In the genomic region with DNA sequence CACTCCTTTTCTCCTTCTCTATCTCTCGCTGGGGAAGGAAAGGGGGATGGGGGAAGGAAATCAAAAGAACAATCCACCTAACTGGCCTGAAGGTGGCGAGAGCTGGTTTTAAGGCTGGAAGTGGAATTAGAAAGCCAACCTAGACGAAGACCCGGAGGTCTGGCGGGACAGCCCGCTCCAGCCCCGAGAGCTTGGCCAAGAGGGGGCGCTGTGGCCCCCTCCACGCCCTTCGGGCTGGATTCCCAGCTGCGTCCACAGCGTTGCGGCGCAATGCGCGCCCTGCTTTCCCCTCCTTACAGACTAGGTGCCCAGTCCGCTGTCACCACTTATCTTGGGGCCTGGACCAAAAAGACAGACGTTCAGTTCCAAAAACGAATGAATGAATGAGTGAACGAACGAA, we compare ENCODE assay signal across 9 mouse cellular contexts. TPM values are rescaled to one million over a fixed set of nuclear protein-coding genes. Genes with fewer than 3 reads are reported as not detected.
DNase-seq lines count a peak whose midpoint lies in the region; ATAC-seq and TF ChIP-seq lines count a peak whose summit lies in the region.
"Had no signal": no experiment of that assay in that cellular context is flagged by ENCODE, and none has a peak within 500 bp of the region (broad histone marks: within the 10 kb centered on the region; RNA-seq: fewer than 3 reads in every experiment).

No protein-coding gene starts in this region.

- H3K9ac ChIP-seq in heart, embryonic 15.5 days = no peak overlapping the region

- no peaks in the 10 kb centered on the region for H3K9me3 ChIP-seq in heart, embryonic 15.5 days (replicated peaks)

- no peak overlapping the region for H3K27ac ChIP-seq in heart, embryonic 15.5 days
- H3K27ac ChIP-seq in left cerebral cortex, adult 2 months = peak overlapping the region; percentile 90; the same call in 1 of the 2 replicates

- H3K27me3 ChIP-seq in heart, embryonic 15.5 days = peaks cover 91% of the 10 kb centered on the region

- intact Hi-C loops in left cerebral cortex, adult 2 months (cut with DNase I) = loop anchor here (2.0 to 5.0 kb wide), 4 partner anchors 39 to 129 kb away; no protein-coding TSS in a partner anchor

- peak; percentile 75 for TF ChIP-seq CTCF in left cerebral cortex, adult 2 months (IDR thresholded peaks at IDR 0.05)

- peak; percentile 5 for DNase-seq in gastrocnemius, adult 18-20 months (ENCODE audit: low spot score)
- no peak for DNase-seq in gastrocnemius, adult 8-10 months (ENCODE audit: low spot score in 2 of 2)
- peak; percentile 39 for DNase-seq in Muller cell, postnatal 12 days (ENCODE audit: inconsistent ontology term)
- DNase-seq in embryo, embryonic 10 days (ENCODE audit: low spot score) = peak; percentile 59
- DNase-seq in left cerebral cortex, adult 2 months (ENCODE audit: extremely low spot score in 1 of 2, low spot score in 2 of 2) = peak; percentile 62 to 65
- DNase-seq in neural tube, embryonic 10.5 days (ENCODE audit: extremely low spot score, low spot score) = peak; percentile 75

- under 1% methylated on average over 21 of the region's 21 CpGs for WGBS in heart, embryonic 15.5 days

- ATAC-seq in heart, embryonic 15.5 days (replicated peaks; ENCODE audit: insufficient number of reproducible peaks, insufficient read depth, low FRiP score, low read depth) = no peak
- ATAC-seq in activated CD4-positive, CD25-positive, alpha-beta regulatory T cell, adult 4 months = no peak

- H3K4me1 ChIP-seq in heart, embryonic 15.5 days (replicated peaks) = peaks cover 22% of the 10 kb centered on the region

- peak overlapping the region; percentile 47 for H3K4me3 ChIP-seq in heart, embryonic 15.5 days
- peak overlapping the region; percentile 71 for H3K4me3 ChIP-seq in left cerebral cortex, adult 2 months

- no peaks in the 10 kb centered on the region for H3K36me3 ChIP-seq in heart, embryonic 15.5 days

- peak overlapping the region; percentile 81 for H3K4me2 ChIP-seq in heart, embryonic 15.5 days

RNA-seq across cellular contexts. Expression of a gene that starts 0.9 kb away (rescaled TPM):
- not detected for total RNA-seq in gastrocnemius, adult 18-20 months (2021)
- not detected for total RNA-seq in gastrocnemius, adult 8-10 months (2022)
- not detected in 2 replicates for polyA plus RNA-seq in heart, embryonic 15.5 days (2015; fragmentation: Nextera tagmentation; extraction: Ambion mirVana)
- 10 to 100 TPM; 27.9 to 31.8 TPM for total RNA-seq in left cerebral cortex, adult 2 months (2021)
- polyA plus RNA-seq in activated CD4-positive, CD25-positive, alpha-beta regulatory T cell, adult 4 months (2017; shearing (Covaris generic)) = not detected
- total RNA-seq: neutrophil, adult 5-6 weeks had no signal

RNA-seq across cellular contexts. Expression of a gene that starts 54.4 kb away (rescaled TPM):
- not detected for total RNA-seq in gastrocnemius, adult 18-20 months (2021)
- total RNA-seq in gastrocnemius, adult 8-10 months (2022) = not detected
- not detected in 2 replicates for polyA plus RNA-seq in heart, embryonic 15.5 days (2015; fragmentation: Nextera tagmentation; extraction: Ambion mirVana)
- not detected for total RNA-seq in left cerebral cortex, adult 2 months (2021)
- polyA plus RNA-seq in activated CD4-positive, CD25-positive, alpha-beta regulatory T cell, adult 4 months (2017; shearing (Covaris generic)) = not detected
- total RNA-seq: neutrophil, adult 5-6 weeks had no signal

Comparison
In these comparisons a context has a peak if more than half of its experiments do, and no peak if none do; other contexts are left out.
1. DNase-seq: peak in gastrocnemius, adult 18-20 months (single experiment), Muller cell, postnatal 12 days (single experiment), embryo, embryonic 10 days (single experiment), left cerebral cortex, adult 2 months (2 of 2) and neural tube, embryonic 10.5 days (single experiment); none in gastrocnemius, adult 8-10 months (0 of 2).
2. RNA of a gene that starts 0.9 kb away (total RNA-seq): 27.9 to 31.8 TPM in left cerebral cortex, adult 2 months; not detected in gastrocnemius, adult 18-20 months and not detected in gastrocnemius, adult 8-10 months; every median in the first group is over 10 times any median in the second.